Mouse (Mus musculus): ENCODE data around the gene Mettl24.
"Not testable (repeated sequence)": the region's sequence is repeated elsewhere in the genome, so short reads cannot be mapped to it uniquely, and the experiment has no call there.

Gene Mettl24

GRCm38 (mm10) chr10:40740696-40741095, 57.6 kb downstream of the Mettl24 start:
- no peak for DNase-seq

- no peak for DNase-seq
These were observed 67.4 kb downstream of the Mettl24 start for GRCm38 (mm10) chr10:40750293-40751047.

- no peak for DNase-seq
These were observed 68.1 kb downstream of the Mettl24 start for GRCm38 (mm10) chr10:40751157-40751556.

- DNase-seq, result no peak
These were observed 70.0 kb downstream of the Mettl24 start for GRCm38 (mm10) chr10:40753036-40753435.

GRCm38 (mm10) chr10:40758171-40759010, 75.3 kb downstream of the Mettl24 start:
- DNase-seq, result no peak

- not testable (repeated sequence) for DNase-seq
These were observed 76.5 kb downstream of the Mettl24 start for GRCm38 (mm10) chr10:40759391-40760194.

GRCm38 (mm10) chr10:40760195-40761009, 77.3 kb downstream of the Mettl24 start:
- DNase-seq, result no peak

- peak; percentile 34 for DNase-seq
These were observed 78.1 kb downstream of the Mettl24 start for GRCm38 (mm10) chr10:40761010-40761752.

- DNase-seq, result no peak
These were observed 79.5 kb downstream of the Mettl24 start for GRCm38 (mm10) chr10:40762624-40763023.

GRCm38 (mm10) chr10:40763084-40763720, 80.1 kb downstream of the Mettl24 start:
- DNase-seq, result no peak

GRCm38 (mm10) chr10:40772266-40772665, 89.2 kb downstream of the Mettl24 start:
- no peak for DNase-seq

GRCm38 (mm10) chr10:40775151-40775550, 92.1 kb downstream of the Mettl24 start:
- no peak for DNase-seq

- DNase-seq, result no peak
These were observed 92.6 kb downstream of the Mettl24 start for GRCm38 (mm10) chr10:40775655-40776054.

GRCm38 (mm10) chr10:40777171-40777570, 94.1 kb downstream of the Mettl24 start:
- DNase-seq, result no peak

- DNase-seq, result no peak
These were observed 95.4 kb downstream of the Mettl24 start for GRCm38 (mm10) chr10:40778472-40778871.

GRCm38 (mm10) chr10:40790406-40790805, 107.3 kb downstream of the Mettl24 start:
- no peak for DNase-seq

GRCm38 (mm10) chr10:40792115-40792514, 109.0 kb downstream of the Mettl24 start:
- DNase-seq, result no peak

- no peak for DNase-seq
These were observed 122.1 kb downstream of the Mettl24 start for GRCm38 (mm10) chr10:40805221-40805620.

- no peak for DNase-seq
These were observed 123.1 kb downstream of the Mettl24 start for GRCm38 (mm10) chr10:40806221-40806620.

GRCm38 (mm10) chr10:40809411-40809910, 126.4 kb downstream of the Mettl24 start:
- not testable (repeated sequence) for DNase-seq

GRCm38 (mm10) chr10:40813627-40814026, 130.5 kb downstream of the Mettl24 start:
- DNase-seq, result no peak

Measured in thymus, postnatal 4 days (tissue).